Mouse (Mus musculus) testis, adult 2 months (tissue): ENCODE measurements at regions not wholly inside any gene's neighbourhood (a gene's known extent, or its start where the extent isn't known, plus 50 kb on each side); places are given as distances from the start of the nearest gene placed in this dataset.

Experiments used
- H3K27ac ChIP-seq: fragments of 200-500 bp; 2 replicates; pipeline ENCODE4 v1.5.1; 2012; ENCODE audit warnings: low read depth, low read length; ENCODE audit not compliant: control insufficient read depth, insufficient read depth
- H3K27me3 ChIP-seq: fragments of 200-500 bp; 2 replicates; pipeline ENCODE4 v1.6.1; 2012; ENCODE audit warnings: mild to moderate bottlenecking, low read length, moderate library complexity; ENCODE audit not compliant: control insufficient read depth, insufficient read depth
- H3K36me3 ChIP-seq: fragments of 200-500 bp; 2 replicates; pipeline ENCODE4 v1.6.1; 2012; ENCODE audit warnings: mild to moderate bottlenecking, low read length; ENCODE audit not compliant: control insufficient read depth, insufficient read depth
- H3K4me1 ChIP-seq: fragments of 200-500 bp; 2 replicates; pipeline ENCODE4 v1.6.1; 2012; ENCODE audit warnings: low read length; ENCODE audit not compliant: control insufficient read depth, insufficient read depth
- H3K4me3 ChIP-seq: fragments of 200-500 bp; 2 replicates; pipeline ENCODE4 v1.5.1; 2012; ENCODE audit warnings: low read depth, mild to moderate bottlenecking, low read length, moderate library complexity, mixed read lengths; ENCODE audit not compliant: control insufficient read depth
- CTCF ChIP-seq: fragments of 200-500 bp; IDR thresholded peaks from 2 replicates; pipeline ENCODE4 v1.5.1; 2012; ENCODE audit warnings: low read depth, mild to moderate bottlenecking, inconsistent platforms, low read length, moderate library complexity; ENCODE audit not compliant: control insufficient read depth, insufficient read depth, insufficient replicate concordance
- POLR2A ChIP-seq: fragments of 200-500 bp; IDR thresholded peaks from 2 replicates; pipeline ENCODE4 v1.6.1; 2012; ENCODE audit warnings: low read depth, mild to moderate bottlenecking, inconsistent platforms, low read length, moderate library complexity; ENCODE audit not compliant: control insufficient read depth

GRCm38 (mm10) chr6:117268376-117268775 is 100.0 kb downstream of the Cxcl12 start:
- no peaks in the 10 kb centered on the region for H3K4me1 ChIP-seq
- no peak overlapping the region for H3K4me3 ChIP-seq
- H3K27me3 ChIP-seq = no peaks in the 10 kb centered on the region
- TF ChIP-seq CTCF = no peak
- no peak for TF ChIP-seq POLR2A
- no peaks in the 10 kb centered on the region for H3K36me3 ChIP-seq
- no peak overlapping the region for H3K27ac ChIP-seq

GRCm38 (mm10) chr6:117270261-117270660 is 101.9 kb downstream of the Cxcl12 start:
- Histone ChIP-seq H3K4me3 (no peak overlapping the region), H3K36me3 (no peaks in the 10 kb centered on the region), H3K27me3 (no peaks in the 10 kb centered on the region), H3K4me1 (no peaks in the 10 kb centered on the region), H3K27ac (no peak overlapping the region)
- no peak for TF ChIP-seq CTCF
- no peak for TF ChIP-seq POLR2A

GRCm38 (mm10) chr6:117271562-117272226 is 103.4 kb downstream of the Cxcl12 start:
- H3K27me3 ChIP-seq = no peaks in the 10 kb centered on the region
- H3K4me1 ChIP-seq = no peaks in the 10 kb centered on the region
- no peak overlapping the region for H3K4me3 ChIP-seq
- TF ChIP-seq CTCF = no peak
- TF ChIP-seq POLR2A = no peak
- no peak overlapping the region for H3K27ac ChIP-seq
- H3K36me3 ChIP-seq = no peaks in the 10 kb centered on the region

GRCm38 (mm10) chr6:117272227-117272955 is 104.1 kb downstream of the Cxcl12 start:
- TF ChIP-seq CTCF (no peak), POLR2A (no peak)
- Histone ChIP-seq H3K4me3 (no peak overlapping the region), H3K36me3 (no peaks in the 10 kb centered on the region), H3K27ac (no peak overlapping the region), H3K4me1 (no peaks in the 10 kb centered on the region), H3K27me3 (no peaks in the 10 kb centered on the region)

GRCm38 (mm10) chr6:117275915-117276314 is 107.6 kb downstream of the Cxcl12 start:
- H3K4me3 ChIP-seq = no peak overlapping the region
- H3K27ac ChIP-seq = no peak overlapping the region
- no peaks in the 10 kb centered on the region for H3K36me3 ChIP-seq
- no peaks in the 10 kb centered on the region for H3K4me1 ChIP-seq
- no peaks in the 10 kb centered on the region for H3K27me3 ChIP-seq
- TF ChIP-seq POLR2A = no peak
- no peak for TF ChIP-seq CTCF

- Histone ChIP-seq H3K4me1 (no peaks in the 10 kb centered on the region), H3K4me3 (no peak overlapping the region), H3K27me3 (no peaks in the 10 kb centered on the region), H3K36me3 (no peaks in the 10 kb centered on the region), H3K27ac (no peak overlapping the region)
- TF ChIP-seq POLR2A (no peak), CTCF (no peak)
These were observed 108.5 kb downstream of the Cxcl12 start for GRCm38 (mm10) chr6:117276850-117277249.

GRCm38 (mm10) chr6:117279297-117279696 is 111.0 kb downstream of the Cxcl12 start:
- H3K27me3 ChIP-seq = no peaks in the 10 kb centered on the region
- no peaks in the 10 kb centered on the region for H3K4me1 ChIP-seq
- H3K36me3 ChIP-seq = no peaks in the 10 kb centered on the region
- H3K27ac ChIP-seq = no peak overlapping the region
- TF ChIP-seq CTCF (no peak), POLR2A (no peak)
- H3K4me3 ChIP-seq = no peak overlapping the region
